ENCODE assay signal across 9 mouse cellular contexts in the genomic region with DNA sequence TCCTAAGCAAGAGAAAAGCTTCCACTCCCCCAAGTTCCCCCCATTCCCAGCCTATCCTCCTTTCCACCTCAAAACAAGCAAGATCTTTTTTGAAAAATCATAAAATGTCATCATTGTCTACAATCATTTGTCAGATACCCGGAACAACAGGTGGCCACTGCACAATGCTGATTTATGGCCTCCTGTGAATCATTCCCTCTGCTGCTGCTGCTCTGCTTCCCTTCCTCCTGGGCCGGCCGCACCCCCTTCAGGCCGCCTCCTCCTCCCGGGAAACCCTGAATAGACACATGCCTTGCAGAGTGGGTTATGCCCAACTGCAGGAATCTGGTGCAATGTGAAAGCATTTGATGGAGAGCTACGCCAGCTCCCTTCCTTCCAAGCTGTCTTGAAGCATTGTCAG. TPM values are rescaled to one million over a fixed set of nuclear protein-coding genes. Genes with fewer than 3 reads are reported as not detected.
DNase-seq lines count a peak whose midpoint lies in the region; ATAC-seq lines count a peak whose summit lies in the region.
"Had no signal": no experiment of that assay in that cellular context is flagged by ENCODE, and none has a peak within 500 bp of the region (broad histone marks: within the 10 kb centered on the region; RNA-seq: fewer than 3 reads in every experiment).

No protein-coding gene starts in this region.

- H3K4me3 ChIP-seq in forebrain, embryonic 12.5 days (replicated peaks): peak overlapping the region; percentile 27
- H3K4me3 ChIP-seq: embryonic facial prominence, embryonic 12.5 days had no signal

- no peak for ATAC-seq in forebrain, embryonic 12.5 days (ENCODE audit: low FRiP score)

- 8% methylated on average over 6 of the region's 6 CpGs for WGBS in forebrain, embryonic 12.5 days

- peak; percentile 44 to 60 for DNase-seq in kidney, postnatal 4 days
- DNase-seq in kidney, postnatal 25 days: no peak
- DNase-seq in layer of hippocampus, postnatal 14 days (ENCODE audit: low spot score in 2 of 2): peak; percentile 70 to 71
- peak; percentile 68 for DNase-seq in right cerebral cortex, postnatal 14 days
- DNase-seq in lung, postnatal 4 days: no peak
- no peak for DNase-seq in heart, postnatal 36 days
- no peak for DNase-seq in lung, postnatal 14 days

- 0 out of 2 replicates have a peak, but pooled peaks cover 6% of the 10 kb centered on the region for H3K36me3 ChIP-seq in forebrain, embryonic 12.5 days (replicated peaks)
- H3K36me3 ChIP-seq: embryonic facial prominence, embryonic 12.5 days had no signal

- H3K4me1 ChIP-seq in forebrain, embryonic 12.5 days: peaks cover 65% of the 10 kb centered on the region

- no peaks in the 10 kb centered on the region for H3K9me3 ChIP-seq in forebrain, embryonic 12.5 days
- H3K9me3 ChIP-seq: embryonic facial prominence, embryonic 12.5 days had no signal

- peak overlapping the region; percentile 52 for H3K4me2 ChIP-seq in forebrain, embryonic 12.5 days
- H3K4me2 ChIP-seq: embryonic facial prominence, embryonic 12.5 days had no signal

- peaks cover 8% of the 10 kb centered on the region; the same call in 1 of the 2 replicates for H3K27me3 ChIP-seq in forebrain, embryonic 12.5 days

- intact Hi-C loops in heart, postnatal 36 days (cut with DNase I): no loop called here

- H3K9ac ChIP-seq in forebrain, embryonic 12.5 days: peak overlapping the region; percentile 44; the same call in 1 of the 2 replicates
- H3K9ac ChIP-seq: embryonic facial prominence, embryonic 12.5 days had no signal

- H3K27ac ChIP-seq in forebrain, embryonic 12.5 days: no peak overlapping the region
- H3K27ac ChIP-seq: embryonic facial prominence, embryonic 12.5 days had no signal

RNA-seq across cellular contexts. Expression of gene Lrrc4, which starts 3.0 kb away (rescaled TPM):
- 3.0 and 3.1 TPM in 2 replicates for polyA plus RNA-seq in forebrain, embryonic 12.5 days (2016; fragmentation: Nextera tagmentation; extraction: Ambion mirVana)
- total RNA-seq in layer of hippocampus, postnatal 14 days (2021): 10 to 100 TPM; 67.6 to 70.8 TPM
- under 1 TPM; 0.31 to 0.41 TPM for total RNA-seq in heart, postnatal 36 days (2021)

Comparison
In these comparisons a context has a peak if more than half of its experiments do, and no peak if none do; other contexts are left out.
1. DNase-seq: peak in kidney, postnatal 4 days (2 of 2), layer of hippocampus, postnatal 14 days (2 of 2) and right cerebral cortex, postnatal 14 days (single experiment); none in kidney, postnatal 25 days (0 of 2), lung, postnatal 4 days (0 of 2), heart, postnatal 36 days (0 of 2) and lung, postnatal 14 days (single experiment).
2. RNA of gene Lrrc4, which starts 3.0 kb away (total RNA-seq): 67.6 to 70.8 TPM in layer of hippocampus, postnatal 14 days; 0.31 to 0.41 TPM in heart, postnatal 36 days; every median in the first group is over 10 times any median in the second.